Mouse (Mus musculus) lung, adult 2 months (tissue): ENCODE results near the gene Usp13.

Source experiments
- CTCF ChIP-seq: fragments of 200-500 bp; IDR thresholded peaks from 2 replicates; pipeline ENCODE4 v1.5.1; 2011; ENCODE audit warnings: mild to moderate bottlenecking, low read length, control low read depth; ENCODE audit not compliant: insufficient read depth
- POLR2A ChIP-seq: fragments of 200-500 bp; IDR thresholded peaks from 2 replicates; pipeline ENCODE4 v1.6.1; 2011; ENCODE audit warnings: low read depth, mild to moderate bottlenecking, control low read depth, low read length, borderline replicate concordance; ENCODE audit errors: extremely low read depth

DNA sequence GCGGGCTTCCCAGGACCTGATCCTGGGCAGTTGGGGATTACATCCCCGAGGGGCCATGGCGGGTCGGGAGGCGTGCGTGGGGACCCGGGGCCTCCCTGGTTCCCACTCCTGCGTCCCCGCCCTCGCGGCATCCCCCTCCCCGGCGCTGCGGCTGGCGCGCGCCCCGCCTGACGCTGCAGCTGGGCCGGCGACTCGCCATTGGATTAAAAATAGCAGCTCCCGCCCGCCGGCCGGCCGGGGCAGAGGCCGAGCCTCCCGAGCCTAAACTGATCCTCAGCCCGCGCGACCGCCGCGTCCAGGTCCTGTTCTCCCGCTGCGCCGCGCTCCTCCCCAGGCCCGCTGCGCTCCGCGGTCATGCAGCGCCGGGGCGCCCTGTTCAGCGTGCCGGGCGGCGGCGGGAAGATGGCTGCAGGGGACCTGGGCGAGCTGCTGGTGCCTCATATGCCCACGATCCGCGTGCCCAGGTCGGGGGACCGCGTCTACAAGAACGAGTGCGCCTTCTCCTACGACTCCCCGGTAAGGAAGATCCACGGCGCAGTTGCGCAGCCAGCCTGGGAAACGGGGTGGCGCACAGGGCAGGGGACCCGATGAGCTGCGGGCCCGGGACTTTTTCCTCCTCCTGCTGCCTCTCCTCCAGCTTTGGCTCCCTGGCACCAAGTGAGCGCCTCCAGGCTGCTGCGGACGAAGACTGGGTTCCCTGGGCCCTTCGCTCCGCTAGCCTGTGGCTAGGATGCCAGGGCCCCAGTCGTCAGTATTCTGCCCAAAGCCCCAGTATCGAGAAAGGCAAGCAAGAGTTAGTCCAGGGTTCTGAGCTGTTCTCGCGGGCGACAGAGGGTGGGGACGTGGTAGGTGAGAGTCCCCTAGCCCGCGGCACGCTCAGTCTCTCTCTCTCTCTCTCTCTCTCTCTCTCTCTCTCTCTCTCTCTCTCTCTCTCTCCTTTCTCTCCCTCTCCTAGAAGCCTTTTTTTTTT lies at the start of gene Usp13:
- no peak for TF ChIP-seq POLR2A
- no peak for TF ChIP-seq CTCF
